ENCODE assay signal across 9 mouse cellular contexts in genomic region chr14:54603686-54604085, GRCm38 (mm10). TPM values are rescaled to one million over a fixed set of nuclear protein-coding genes. Genes with fewer than 3 reads are reported as not detected.
A peak's percentile ranks its signal among the peaks of the same experiment; 100 is the strongest.
DNase-seq lines count a peak whose midpoint lies in the region; ATAC-seq and TF ChIP-seq lines count a peak whose summit lies in the region.
"Had no signal": no experiment of that assay in that cellular context is flagged by ENCODE, and none has a peak within 500 bp of the region (broad histone marks: within the 10 kb centered on the region; RNA-seq: fewer than 3 reads in every experiment).

No protein-coding gene starts in this region.

- peaks cover 8% of the 10 kb centered on the region for H3K4me1 ChIP-seq in heart, embryonic 12.5 days (replicated peaks)
- peaks cover 2 to 8% of the 10 kb centered on the region in 2 experiments; a peak in 2 of 4 replicates for H3K4me1 ChIP-seq in ES-E14 (ENCODE audit: control insufficient read depth in 2 of 2, insufficient read depth in 2 of 2, low read length in 2 of 2, poor library complexity in 1 of 2)
- peaks cover 16% of the 10 kb centered on the region; the same call in 1 of the 2 replicates for H3K4me1 ChIP-seq in forebrain, postnatal 0 days (ENCODE audit: insufficient read depth)

- H3K9ac ChIP-seq in heart, embryonic 12.5 days = no peak overlapping the region
- H3K9ac ChIP-seq in ES-E14 (ENCODE audit: insufficient read depth, low read depth, low read length, poor library complexity, severe bottlenecking) = peak overlapping the region; percentile 72; the same call in 1 of the 2 replicates
- H3K9ac ChIP-seq in forebrain, postnatal 0 days = peak overlapping the region; percentile 74; the same call in 1 of the 2 replicates

- peak overlapping the region; percentile 58 for H3K4me3 ChIP-seq in heart, embryonic 12.5 days
- peak overlapping the region; percentile 53 to 76 for H3K4me3 ChIP-seq in ES-E14 (ENCODE audit: insufficient read depth in 1 of 2, low read depth in 1 of 2, low read length in 2 of 2, poor library complexity in 1 of 2, severe bottlenecking in 1 of 2)
- H3K4me3 ChIP-seq in forebrain, postnatal 0 days (ENCODE audit: low read depth, low read length) = peak overlapping the region; percentile 54

- 85% methylated on average over 8 of the region's 8 CpGs for WGBS in heart, embryonic 12.5 days
- 78% methylated on average over 8 of the region's 8 CpGs for WGBS in forebrain, postnatal 0 days

- H3K27me3 ChIP-seq in heart, embryonic 12.5 days (replicated peaks) = no peaks in the 10 kb centered on the region
- H3K27me3 ChIP-seq in forebrain, postnatal 0 days (ENCODE audit: insufficient read depth, low read length) = no peaks in the 10 kb centered on the region

- in situ Hi-C loops in ES-E14 (cut with MboI; ENCODE audit: low sequenced_read_pairs in 2 of 2, unreplicated experiment in 2 of 2) = no loop called here

- TF ChIP-seq CTCF in forebrain, postnatal 0 days (IDR thresholded peaks at IDR 0.05; ENCODE audit: low read depth) = no peak

- peak overlapping the region; percentile 56 for H3K4me2 ChIP-seq in heart, embryonic 12.5 days
- H3K4me2 ChIP-seq in forebrain, postnatal 0 days (ENCODE audit: low read depth) = peak overlapping the region; percentile 54

- no peak for ATAC-seq in heart, embryonic 12.5 days (ENCODE audit: insufficient number of reproducible peaks, low FRiP score)
- no peak for ATAC-seq in forebrain, postnatal 0 days

- no peaks in the 10 kb centered on the region for H3K9me3 ChIP-seq in heart, embryonic 12.5 days (replicated peaks)
- no peaks in the 10 kb centered on the region for H3K9me3 ChIP-seq in ES-E14 (ENCODE audit: control insufficient read depth, insufficient read depth, low read depth, low read length)
- H3K9me3 ChIP-seq in forebrain, postnatal 0 days (ENCODE audit: low read length) = no peaks in the 10 kb centered on the region

- no peak for DNase-seq in heart, adult 18-20 months
- no peak for DNase-seq in ES-E14 (ENCODE audit: low read depth, low spot score)
- no peak for DNase-seq in forebrain, postnatal 0 days
- DNase-seq in lung, postnatal 10 days = peak; percentile 10
- no peak for DNase-seq in urinary bladder, adult 18-20 months (ENCODE audit: low spot score in 2 of 2)
- DNase-seq in adrenal gland, postnatal 14 days = no peak
- DNase-seq in retina, postnatal 1 day = no peak

- H3K36me3 ChIP-seq in heart, embryonic 12.5 days = peaks cover 6% of the 10 kb centered on the region; the same call in 1 of the 2 replicates
- H3K36me3 ChIP-seq in ES-E14 (ENCODE audit: control insufficient read depth, insufficient read depth, low read length, poor library complexity, severe bottlenecking) = no peaks in the 10 kb centered on the region
- H3K36me3 ChIP-seq in forebrain, postnatal 0 days (ENCODE audit: insufficient read depth) = no peaks in the 10 kb centered on the region

- H3K27ac ChIP-seq in heart, embryonic 12.5 days (ENCODE audit: poor library complexity, severe bottlenecking) = peak overlapping the region; percentile 55
- H3K27ac ChIP-seq in ES-E14 (ENCODE audit: insufficient read depth, low read depth, low read length, poor library complexity, severe bottlenecking) = peak overlapping the region; percentile 54; the same call in 1 of the 2 replicates
- H3K27ac ChIP-seq in forebrain, postnatal 0 days (ENCODE audit: low read depth, low read length) = peak overlapping the region; percentile 97

TF ChIP-seq in ES-E14, 5 proteins besides CTCF, POLR2A, EP300 and RAD21:
- TF ChIP-seq CHD2 (IDR thresholded peaks at IDR 0.05; ENCODE audit: low read depth, low read length) = no peak
- no peak for TF ChIP-seq MAFK (IDR thresholded peaks at IDR 0.05; ENCODE audit: insufficient read depth, low read depth, low read length)
TF ChIP-seq in ES-E14: peak in this region for 0.

RNA-seq across cellular contexts. Expression of gene 4931414P19Rik, which starts 2.1 kb away (rescaled TPM):
- polyA plus RNA-seq in heart, embryonic 12.5 days (2016; fragmentation: Nextera tagmentation; extraction: Ambion mirVana) = 6.4 and 6.8 TPM in 2 replicates
- total RNA-seq in heart, adult 18-20 months (2021) = 1 to 10 TPM; 3.0 to 6.1 TPM
- total RNA-seq in ES-E14 (2012; rRNA removed) = 4.8 and 6.4 TPM in 2 replicates
- 6.5 and 12.8 TPM in 2 replicates for total RNA-seq in forebrain, postnatal 0 days (2014; rRNA removed)
- 2.2 and 3.1 TPM in 2 replicates for polyA plus RNA-seq in forebrain, postnatal 0 days (2015; fragmentation: Nextera tagmentation; extraction: Ambion mirVana)
- total RNA-seq in adrenal gland, postnatal 14 days (2021) = 5.4 and 6.2 TPM in 2 replicates

RNA-seq across cellular contexts. Expression of gene Psmb5, which starts 14.1 kb away (rescaled TPM):
- 300 and 308 TPM in 2 replicates for polyA plus RNA-seq in heart, embryonic 12.5 days (2016; fragmentation: Nextera tagmentation; extraction: Ambion mirVana)
- 100 to 1,000 TPM; 173 to 201 TPM for total RNA-seq in heart, adult 18-20 months (2021)
- total RNA-seq in ES-E14 (2012; rRNA removed) = 202 and 317 TPM in 2 replicates
- 180 and 239 TPM in 2 replicates for total RNA-seq in forebrain, postnatal 0 days (2014; rRNA removed)
- 420 and 499 TPM in 2 replicates for polyA plus RNA-seq in forebrain, postnatal 0 days (2015; fragmentation: Nextera tagmentation; extraction: Ambion mirVana)
- 248 and 259 TPM in 2 replicates for total RNA-seq in adrenal gland, postnatal 14 days (2021)

RNA-seq across cellular contexts. Expression of gene Psmb11, which starts 17.5 kb away (rescaled TPM):
- polyA plus RNA-seq in heart, embryonic 12.5 days (2016; fragmentation: Nextera tagmentation; extraction: Ambion mirVana) = not detected in 2 replicates
- total RNA-seq in heart, adult 18-20 months (2021) = not detected
- 0.11 TPM in 1 of 2 replicates, not detected in the other for total RNA-seq in ES-E14 (2012; rRNA removed)
- under 0.01 TPM in 1 of 2 replicates, not detected in the other for total RNA-seq in forebrain, postnatal 0 days (2014; rRNA removed)
- 0.04 and 0.08 TPM in 2 replicates for polyA plus RNA-seq in forebrain, postnatal 0 days (2015; fragmentation: Nextera tagmentation; extraction: Ambion mirVana)
- total RNA-seq in adrenal gland, postnatal 14 days (2021) = not detected in 2 replicates

RNA-seq across cellular contexts. Expression of gene Ajuba, which starts 26.3 kb away (rescaled TPM):
- 39.5 and 40.7 TPM in 2 replicates for polyA plus RNA-seq in heart, embryonic 12.5 days (2016; fragmentation: Nextera tagmentation; extraction: Ambion mirVana)
- 1 to 10 TPM; 3.7 to 3.9 TPM for total RNA-seq in heart, adult 18-20 months (2021)
- total RNA-seq in ES-E14 (2012; rRNA removed) = 65.1 and 94.1 TPM in 2 replicates
- total RNA-seq in forebrain, postnatal 0 days (2014; rRNA removed) = 4.4 and 6.6 TPM in 2 replicates
- 4.4 and 4.5 TPM in 2 replicates for polyA plus RNA-seq in forebrain, postnatal 0 days (2015; fragmentation: Nextera tagmentation; extraction: Ambion mirVana)
- total RNA-seq in adrenal gland, postnatal 14 days (2021) = 18.2 and 23.3 TPM in 2 replicates

RNA-seq across cellular contexts. Expression of gene Gm17606, which starts 37.1 kb away (rescaled TPM):
- not detected in 2 replicates for polyA plus RNA-seq in heart, embryonic 12.5 days (2016; fragmentation: Nextera tagmentation; extraction: Ambion mirVana)
- total RNA-seq in heart, adult 18-20 months (2021) = not detected
- total RNA-seq in ES-E14 (2012; rRNA removed) = not detected in 2 replicates
- not detected in 2 replicates for total RNA-seq in forebrain, postnatal 0 days (2014; rRNA removed)
- polyA plus RNA-seq in forebrain, postnatal 0 days (2015; fragmentation: Nextera tagmentation; extraction: Ambion mirVana) = not detected in 2 replicates
- total RNA-seq in adrenal gland, postnatal 14 days (2021) = not detected in 2 replicates
- polyA plus RNA-seq: frontal cortex, adult 2 months had no signal
